Mouse (Mus musculus): ENCODE results near the gene Arhgap15.

GRCm38 (mm10) chr2:44311216-44311615 lies 562.6 kb downstream of the Arhgap15 start:
- TF ChIP-seq POLR2A (IDR thresholded peaks at IDR 0.05; ENCODE audit: extremely low read depth, insufficient read depth, low read length) (no peak), CTCF (IDR thresholded peaks at IDR 0.05; ENCODE audit: low read depth, low read length) (no peak)
